Mouse (Mus musculus): Measurements from ENCODE around the gene Ccdc177.

GRCm38 (mm10) chr12:80798271-80798670 lies 37.8 kb upstream of the Ccdc177 start:
- no peak for TF ChIP-seq E2F4 (IDR thresholded peaks at IDR 0.05; ENCODE audit: borderline replicate concordance, low read depth, low read length)
- TF ChIP-seq MXI1 (IDR thresholded peaks at IDR 0.05; ENCODE audit: low read depth, low read length): no peak
